Mouse (Mus musculus) ES-CJ7 (cell line): ENCODE data around the gene 1700001C19Rik.

ENCODE experiments used
- DNase-seq: peaks from one replicate; pipeline ENCODE4 v3.0.0; 2011; ENCODE audit warnings: low read depth, low spot score

The 1700001C19Rik gene

GRCm38 (mm10) chr17:47436907-47437547 is at the start of gene 1700001C19Rik:
1700001C19Rik (minus strand) TSS chr17:47437376.
- DNase-seq: peak; percentile 48

GRCm38 (mm10) chr17:47485791-47486190 is 48.6 kb upstream of the 1700001C19Rik start:
- DNase-seq: no peak

- DNase-seq: no peak
Observed at GRCm38 (mm10) chr17:47484993-47485392, 47.8 kb upstream of the 1700001C19Rik start.

- peak; percentile 91 for DNase-seq
Observed at GRCm38 (mm10) chr17:47484241-47484921, 47.2 kb upstream of the 1700001C19Rik start.

GRCm38 (mm10) chr17:47482401-47482800 is 45.2 kb upstream of the 1700001C19Rik start:
- DNase-seq: peak; percentile 86

GRCm38 (mm10) chr17:47479887-47480286 is 42.7 kb upstream of the 1700001C19Rik start:
- no peak for DNase-seq

- DNase-seq: peak; percentile 87
Observed at GRCm38 (mm10) chr17:47475714-47476113, 38.5 kb upstream of the 1700001C19Rik start.

GRCm38 (mm10) chr17:47475181-47475580 is 38.0 kb upstream of the 1700001C19Rik start:
- DNase-seq: no peak

- no peak for DNase-seq
Observed at GRCm38 (mm10) chr17:47474250-47474649, 37.1 kb upstream of the 1700001C19Rik start.

- peak; percentile 73 for DNase-seq
Observed at GRCm38 (mm10) chr17:47473434-47473974, 36.3 kb upstream of the 1700001C19Rik start.

GRCm38 (mm10) chr17:47472435-47473350 is 35.5 kb upstream of the 1700001C19Rik start:
- DNase-seq: no peak

- DNase-seq: no peak
Observed at GRCm38 (mm10) chr17:47470686-47471085, 33.5 kb upstream of the 1700001C19Rik start.

GRCm38 (mm10) chr17:47470121-47470520 is 32.9 kb upstream of the 1700001C19Rik start:
- no peak for DNase-seq

- no peak for DNase-seq
Observed at GRCm38 (mm10) chr17:47469642-47470041, 32.5 kb upstream of the 1700001C19Rik start.

GRCm38 (mm10) chr17:47468466-47468865 is 31.3 kb upstream of the 1700001C19Rik start:
- DNase-seq: peak; percentile 55

GRCm38 (mm10) chr17:47468063-47468462 is 30.9 kb upstream of the 1700001C19Rik start:
- peak; percentile 48 for DNase-seq

GRCm38 (mm10) chr17:47467659-47468058 is 30.5 kb upstream of the 1700001C19Rik start:
- DNase-seq: no peak

GRCm38 (mm10) chr17:47466284-47466683 is 29.1 kb upstream of the 1700001C19Rik start:
- DNase-seq: no peak

- DNase-seq: no peak
Observed at GRCm38 (mm10) chr17:47465016-47465415, 27.8 kb upstream of the 1700001C19Rik start.

GRCm38 (mm10) chr17:47464248-47464965 is 27.2 kb upstream of the 1700001C19Rik start:
- no peak for DNase-seq
